Mouse (Mus musculus) liver, postnatal 0 days (tissue): Measurements from ENCODE around the gene Gnb3.

Experiments
- CTCF ChIP-seq: sonication (generic); IDR thresholded peaks from 2 replicates; pipeline ENCODE4 v1.5.1; 2016; ENCODE audit warnings: antibody characterized with exemption, low read depth
- EP300 ChIP-seq: IDR thresholded peaks from 2 replicates; pipeline ENCODE4 v1.6.1; 2016; ENCODE audit warnings: antibody characterized with exemption, low read depth, mild to moderate bottlenecking

DNA sequence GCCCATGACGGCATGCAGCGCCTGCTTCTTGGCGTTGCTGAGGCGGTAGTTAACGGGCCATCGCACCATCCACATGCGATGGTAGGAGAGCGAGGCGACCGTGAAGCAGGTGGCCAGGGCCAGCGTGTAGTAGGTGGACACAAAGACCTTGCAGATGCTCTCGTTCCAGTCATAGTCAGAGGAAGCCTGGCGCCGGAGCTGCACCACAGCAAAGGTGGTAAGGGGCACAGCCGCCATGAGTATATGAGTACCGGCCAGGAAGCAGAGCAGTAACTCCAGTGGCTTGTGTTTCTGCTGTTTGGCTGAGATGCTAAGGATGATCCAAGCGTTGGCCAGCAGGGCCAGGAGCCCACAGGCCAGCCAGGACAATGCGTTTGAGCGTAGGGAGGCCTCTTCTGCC, 21.2 kb upstream of the Gnb3 start:
- no peak for TF ChIP-seq EP300
- no peak for TF ChIP-seq CTCF
